Mouse (Mus musculus) heart, adult 2 months (tissue): ENCODE results near the gene Foxp3.

Source experiments
- EP300 ChIP-seq: fragments of 200-500 bp; IDR thresholded peaks from 2 replicates; pipeline ENCODE4 v1.6.1; 2011; ENCODE audit warnings: low read depth, low read length, control low read depth; ENCODE audit not compliant: insufficient read depth
- POLR2A ChIP-seq: fragments of 200-500 bp; IDR thresholded peaks from 2 replicates; pipeline ENCODE4 v1.6.1; 2011; ENCODE audit warnings: mild to moderate bottlenecking, low read depth, low read length, control low read depth; ENCODE audit not compliant: insufficient read depth

DNA sequence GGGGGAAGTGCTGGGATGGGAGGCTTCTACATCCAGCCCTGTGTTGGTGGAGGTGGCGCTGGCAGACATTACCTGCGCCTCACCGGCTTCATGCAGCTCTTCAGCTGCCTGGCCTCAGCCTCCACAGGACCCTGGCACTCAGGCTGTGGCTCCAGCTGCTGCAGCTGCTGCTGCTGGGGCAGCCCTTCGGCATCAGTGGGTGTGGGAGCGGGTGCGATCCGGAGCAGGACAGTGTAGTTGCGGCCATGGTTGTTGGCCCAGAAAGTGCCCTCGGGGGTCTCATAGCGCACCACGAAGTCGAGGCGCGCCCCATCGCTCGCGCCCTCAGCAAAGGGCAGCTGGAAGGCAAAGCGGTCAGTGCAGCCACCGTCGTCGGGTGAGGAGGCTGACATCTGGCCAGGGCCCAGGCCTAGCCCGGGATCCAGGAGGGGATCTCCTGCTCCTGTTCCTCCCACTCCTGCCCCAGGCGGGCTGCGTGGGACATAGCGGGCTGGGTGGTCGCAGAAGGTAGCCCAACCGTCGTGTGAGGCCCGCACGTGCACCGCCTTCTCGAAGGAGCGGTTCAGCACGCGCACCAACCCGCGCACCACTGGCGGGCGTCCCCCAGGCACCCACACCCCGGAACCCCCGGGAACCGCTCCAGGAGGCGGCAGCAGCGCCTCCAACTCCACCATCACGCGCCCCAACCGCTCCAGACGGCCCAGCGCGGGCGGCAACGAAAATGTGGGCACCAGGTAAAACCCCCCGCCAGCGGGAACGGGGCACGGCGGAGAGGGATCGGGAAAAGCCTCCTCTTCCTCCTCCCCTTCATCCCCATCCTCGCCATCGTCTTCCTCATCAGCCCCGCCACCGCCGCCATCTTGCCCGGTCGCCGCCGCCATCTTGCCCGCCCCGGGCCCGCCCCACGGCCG lies at the start of gene Foxp3:
- TF ChIP-seq EP300 (no peak), POLR2A (no peak)
